Mouse (Mus musculus) ES-E14 (cell line): Measurements from ENCODE around the gene Gnas.

Experiments
- CHD2 ChIP-seq: IDR thresholded peaks from 2 replicates; pipeline ENCODE4 v1.6.1; 2014; ENCODE audit warnings: mild to moderate bottlenecking, low read depth, low read length, inconsistent platforms
- ZC3H11A ChIP-seq: IDR thresholded peaks from 2 replicates; pipeline ENCODE4 v1.6.1; 2012; ENCODE audit warnings: low read depth, mild to moderate bottlenecking, inconsistent platforms, low read length, borderline replicate concordance
- ZNF384 ChIP-seq: IDR thresholded peaks from 2 replicates; pipeline ENCODE4 v1.6.1; 2012; ENCODE audit warnings: low read depth, low read length, inconsistent platforms

GRCm38 (mm10) chr2:174327295-174327981 is 43.3 kb downstream of the Gnas start:
- no peak for TF ChIP-seq ZNF384
- TF ChIP-seq CHD2 = no peak
- no peak for TF ChIP-seq ZC3H11A
